Mouse (Mus musculus): ENCODE measurements around the gene Olfr109.

The Olfr109 gene

GRCm38 (mm10) chr17:37458616-37459015 lies at the start of gene Olfr109:
TSS of gene Olfr109 (plus strand) at chr17:37458916.
- CTCF ChIA-PET = no interaction called here

GRCm38 (mm10) chr17:37413380-37413779 lies 45.3 kb upstream of the Olfr109 start:
- CTCF ChIA-PET = no interaction called here

GRCm38 (mm10) chr17:37445180-37445579 lies 13.5 kb upstream of the Olfr109 start, which contains the start of gene Olfr108:
TSS of gene Olfr108 (plus strand) at chr17:37445480.
- CTCF ChIA-PET = no interaction called here

- CTCF ChIA-PET = no interaction called here
These were observed 24.7 kb downstream of the Olfr109 start, which contains the start of gene H2-M2 for GRCm38 (mm10) chr17:37483452-37483851. TSS of gene H2-M2 (minus strand) at chr17:37483552.

- CTCF ChIA-PET = no interaction called here
These were observed 33.3 kb downstream of the Olfr109 start, which contains the start of gene Olfr110 for GRCm38 (mm10) chr17:37491930-37492518. TSS of gene Olfr110 (plus strand) at chr17:37492468.

GRCm38 (mm10) chr17:37507730-37508129 lies 49.0 kb downstream of the Olfr109 start, which contains the start of gene Olfr111:
TSS of gene Olfr111 (plus strand) at chr17:37508030.
- CTCF ChIA-PET = no interaction called here
